Mouse (Mus musculus) brain, embryonic 14.5 days (tissue): ENCODE measurements at regions not wholly inside any gene's neighbourhood (a gene's known extent, or its start where the extent isn't known, plus 50 kb on each side); places are given as distances from the start of the nearest gene placed in this dataset.

Experiments used
- DNase-seq: peaks from one replicate; pipeline ENCODE4 v3.0.0-alpha.2; 2011; ENCODE audit warnings: low read depth
- CTCF ChIP-seq: fragments of 200-500 bp; IDR thresholded peaks from 2 replicates; pipeline ENCODE4 v1.5.1; 2012; ENCODE audit warnings: inconsistent platforms, mild to moderate bottlenecking, moderate library complexity, borderline replicate concordance; ENCODE audit not compliant: insufficient read depth, insufficient read length; ENCODE audit errors: extremely low read depth
- POLR2A ChIP-seq: fragments of 200-500 bp; IDR thresholded peaks from 2 replicates; pipeline ENCODE4 v1.6.1; 2012; ENCODE audit warnings: mild to moderate bottlenecking, inconsistent platforms, borderline replicate concordance; ENCODE audit not compliant: poor library complexity, insufficient read depth, insufficient read length, severe bottlenecking; ENCODE audit errors: extremely low read depth

- DNase-seq: no peak
- no peak for TF ChIP-seq POLR2A
- TF ChIP-seq CTCF: no peak
These were observed 54.0 kb upstream of the Jade2 start for GRCm38 (mm10) chr11:51911481-51911880.

- TF ChIP-seq CTCF: no peak
- no peak for TF ChIP-seq POLR2A
- no peak for DNase-seq
These were observed 51.8 kb upstream of the Cdkn2aipnl start for GRCm38 (mm10) chr11:51915656-51916032.

- DNase-seq: peak; percentile 75
- TF ChIP-seq POLR2A (no peak), CTCF (no peak)
These were observed 51.2 kb upstream of the Cdkn2aipnl start for GRCm38 (mm10) chr11:51916033-51916929.
